Mouse (Mus musculus) MEL (cell line): Measurements from ENCODE around the gene Pcnx.

Experiments used
- CTCF ChIP-seq, 3 experiments: IDR thresholded peaks in 2 of 3; conservative IDR thresholded peaks in 1 of 3; 2 replicates each; pipeline ENCODE4 v1.5.1; 2011 to 2012; ENCODE audit warnings: low read length in 3 of 3, low read depth in 2 of 3, mild to moderate bottlenecking in 2 of 3, improper control_type of control experiment in 1 of 3, inconsistent platforms in 1 of 3, mixed read lengths in 1 of 3, moderate library complexity in 1 of 3; ENCODE audit not compliant: control insufficient read depth in 1 of 3, insufficient read depth in 1 of 3, poor library complexity in 1 of 3, severe bottlenecking in 1 of 3
- EP300 ChIP-seq, 2 experiments: IDR thresholded peaks; 2 replicates each; pipeline ENCODE4 v1.6.1; 2011; ENCODE audit warnings: improper control_type of control experiment in 2 of 2, low read length in 2 of 2, low read depth in 1 of 2, mild to moderate bottlenecking in 1 of 2
- KAT2A ChIP-seq: conservative IDR thresholded peaks from 2 replicates; pipeline ENCODE4 v1.6.1; 2012; ENCODE audit warnings: low read depth, low read length, improper control_type of control experiment, inconsistent platforms
- USF1 ChIP-seq: IDR thresholded peaks from 2 replicates; pipeline ENCODE4 v1.6.1; 2014; ENCODE audit warnings: low read depth, mild to moderate bottlenecking, inconsistent platforms, low read length, improper control_type of control experiment, moderate library complexity
- ZNF384 ChIP-seq: IDR thresholded peaks from 2 replicates; pipeline ENCODE4 v1.6.1; 2012; ENCODE audit warnings: low read depth, mild to moderate bottlenecking, inconsistent platforms, low read length, improper control_type of control experiment

DNA sequence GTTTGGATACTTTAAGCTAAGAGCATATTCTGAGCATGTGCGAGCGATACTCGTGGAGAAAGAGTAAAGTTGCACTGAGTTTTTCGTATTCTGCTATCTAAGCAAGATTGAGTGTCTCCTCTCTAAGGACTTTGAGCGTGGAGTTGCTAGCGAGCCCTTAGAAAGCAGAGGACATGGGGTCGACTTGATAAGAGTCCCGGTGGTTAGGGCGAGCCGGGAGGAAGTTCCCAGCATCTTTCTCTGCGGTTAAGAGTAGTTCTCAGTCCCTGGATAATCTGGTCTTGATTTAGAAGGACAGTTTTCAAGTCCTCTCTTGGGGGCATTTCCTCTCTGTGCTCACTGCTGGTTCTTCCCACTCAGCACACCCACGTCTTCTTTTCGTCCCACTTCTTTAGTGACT lies 15.3 kb upstream of the Pcnx start:
- TF ChIP-seq KAT2A, result no peak
- TF ChIP-seq CTCF (IDR thresholded peaks at IDR 0.05 in 2 of 3, conservative IDR thresholded peaks at IDR 0.05 in 1 of 3; ENCODE audit: control insufficient read depth in 1 of 3, insufficient read depth in 1 of 3, low read depth in 2 of 3, low read length in 3 of 3, poor library complexity in 1 of 3, severe bottlenecking in 1 of 3), result no peak
- TF ChIP-seq ZNF384, result no peak
- no peak for TF ChIP-seq EP300 (IDR thresholded peaks at IDR 0.05; ENCODE audit: low read depth in 1 of 2, low read length in 2 of 2)
- no peak for TF ChIP-seq USF1
